Mouse (Mus musculus) heart, embryonic 15.5 days (tissue): ENCODE data around the gene Lhx5. TPM values are rescaled to one million over a fixed set of nuclear protein-coding genes. Genes with fewer than 3 reads are reported as not detected.
A peak's percentile ranks its signal among the peaks of the same experiment; 100 is the strongest.

ENCODE experiments used
- ATAC-seq: fragments of 200-750 bp; cut with Nextera tagmentation; replicated peaks from 2 replicates; pipeline ENCODE4 v1.8.0; 2017; ENCODE audit warnings: low read depth, moderate TSS enrichment; ENCODE audit not compliant: insufficient number of reproducible peaks, insufficient read depth, low FRiP score
- H3K27ac ChIP-seq: fragments of 300-500 bp; sonication (generic); 2 replicates; pipeline ENCODE4 v1.5.1; 2015; ENCODE audit warnings: mild to moderate bottlenecking, inconsistent platforms
- H3K27me3 ChIP-seq: fragments of 300-500 bp; sonication (generic); 2 replicates; pipeline ENCODE4 v1.6.1; 2015; ENCODE audit warnings: inconsistent platforms
- H3K36me3 ChIP-seq: fragments of 300-500 bp; sonication (generic); 2 replicates; pipeline ENCODE4 v1.6.1; 2015; ENCODE audit warnings: mild to moderate bottlenecking, inconsistent platforms
- H3K4me1 ChIP-seq: fragments of 300-500 bp; sonication (generic); replicated peaks from 2 replicates; pipeline ENCODE4 v1.6.1; 2015; ENCODE audit warnings: inconsistent platforms
- H3K4me2 ChIP-seq: fragments of 300-500 bp; sonication (generic); 2 replicates; pipeline ENCODE4 v1.6.1; 2015; ENCODE audit warnings: inconsistent platforms, mild to moderate bottlenecking, moderate library complexity
- H3K4me3 ChIP-seq: fragments of 300-500 bp; sonication (generic); 2 replicates; pipeline ENCODE4 v1.5.1; 2015; ENCODE audit warnings: mild to moderate bottlenecking, inconsistent platforms
- H3K9ac ChIP-seq: fragments of 300-500 bp; sonication (generic); 2 replicates; pipeline ENCODE4 v1.6.1; 2015; ENCODE audit warnings: mild to moderate bottlenecking, inconsistent platforms
- H3K9me3 ChIP-seq: fragments of 300-500 bp; sonication (generic); replicated peaks from 2 replicates; pipeline ENCODE4 v1.6.1; 2016; ENCODE audit warnings: inconsistent platforms
- WGBS: fragments of 180-500 bp; shearing (Covaris S2); methylation state at CpG from one replicate; pipeline ENCODE4 v1.1.7; 2015; ENCODE audit warnings: mixed read lengths; 5-methylcytosine and 5-hydroxymethylcytosine counted together
- polyA plus RNA-seq: library from polyadenylated mRNA; unstranded; fragments of >200 nt; fragmentation: Nextera tagmentation; extraction: Ambion mirVana; gene quantifications from 2 replicates; pipeline ENCODE4 v1.2.1, GENCODE M21; 2015

The Lhx5 gene
- polyA plus RNA-seq: not detected in 2 replicates

DNA sequence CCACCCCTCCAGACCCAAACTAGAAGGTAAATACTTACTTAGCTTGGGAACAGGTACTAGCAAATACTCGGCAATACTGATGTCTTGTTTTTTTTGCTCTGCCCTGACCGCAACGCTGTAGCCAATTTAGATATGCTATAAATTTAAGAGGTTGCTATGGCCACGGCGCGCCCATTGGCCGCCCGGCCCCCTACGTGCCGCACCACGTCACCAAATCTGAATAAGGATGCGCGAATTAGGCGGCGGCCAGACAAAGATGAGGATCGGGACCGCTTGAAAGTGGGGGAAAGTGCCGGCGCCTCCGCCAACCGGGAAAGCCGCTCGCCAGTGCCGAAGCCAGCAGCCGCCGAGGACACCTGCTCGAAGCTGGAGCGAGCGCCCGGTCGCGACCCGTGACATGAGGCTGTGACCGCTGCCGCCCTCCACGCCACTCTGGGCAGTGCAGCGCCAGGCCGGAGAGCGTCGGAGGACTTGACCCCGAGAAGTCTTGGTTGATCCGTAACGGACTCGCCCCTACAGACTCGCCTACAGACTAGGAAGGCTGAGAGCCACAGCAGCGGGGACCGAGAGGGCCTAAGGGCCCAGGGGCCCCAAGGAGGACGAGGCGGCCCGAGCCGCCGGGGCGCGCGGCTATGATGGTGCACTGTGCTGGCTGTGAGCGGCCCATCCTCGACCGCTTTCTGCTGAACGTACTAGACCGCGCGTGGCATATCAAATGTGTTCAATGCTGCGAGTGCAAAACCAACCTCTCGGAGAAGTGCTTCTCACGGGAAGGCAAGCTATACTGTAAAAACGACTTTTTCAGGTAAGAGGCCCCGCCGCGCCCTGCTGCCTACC lies at the start of gene Lhx5:
TSS of gene Lhx5 (plus strand) at position 51 of the 837 bp plus-strand sequence.
- no peak within 1 kb of the TSS for H3K27ac ChIP-seq
- WGBS: 1% methylated on average over 69 of the region's 69 CpGs
- no peak for ATAC-seq
- no peaks in the 10 kb centered on the region for H3K36me3 ChIP-seq
- H3K4me1 ChIP-seq: peaks cover 15% of the 10 kb centered on the region; the same call in 1 of the 2 replicates
- peaks cover 99% of the 10 kb centered on the region for H3K27me3 ChIP-seq
- H3K4me2 ChIP-seq: 0 out of 2 replicates have a peak within 1 kb of the TSS, but pooled peaks have one; percentile 21
- no peaks in the 10 kb centered on the region for H3K9me3 ChIP-seq
- H3K4me3 ChIP-seq: peak within 1 kb of the TSS; percentile 20; the same call in 1 of the 2 replicates
- H3K9ac ChIP-seq: no peak within 1 kb of the TSS

DNA sequence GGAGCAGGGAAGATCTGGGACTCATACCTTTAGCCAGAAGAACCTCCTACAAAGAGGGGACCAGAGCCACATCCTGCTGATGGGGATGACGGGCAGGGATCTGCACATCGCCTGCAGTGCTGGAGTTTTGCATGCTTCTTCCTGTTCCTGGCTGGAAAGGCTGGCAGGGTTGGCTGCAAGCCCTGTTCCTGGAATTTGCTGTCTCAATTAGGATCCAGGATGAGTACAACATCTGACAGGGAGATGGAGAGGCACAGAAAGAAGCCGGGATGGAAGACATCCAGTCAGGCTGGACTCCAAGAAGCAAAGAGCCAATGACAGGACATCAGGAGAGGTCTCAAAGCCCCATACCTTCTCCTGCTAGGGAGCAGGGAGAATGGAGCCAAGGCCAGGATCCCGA lies 45.1 kb upstream of the Lhx5 start:
- H3K36me3 ChIP-seq: no peaks in the 10 kb centered on the region
- no peaks in the 10 kb centered on the region for H3K4me1 ChIP-seq
- no peaks in the 10 kb centered on the region for H3K9me3 ChIP-seq
- H3K4me3 ChIP-seq: no peak overlapping the region
- no peak overlapping the region for H3K27ac ChIP-seq
- no peak overlapping the region for H3K4me2 ChIP-seq
- no peak overlapping the region for H3K9ac ChIP-seq
- ATAC-seq: no peak
- H3K27me3 ChIP-seq: peaks cover 26% of the 10 kb centered on the region
- 64% methylated on average over 4 of the region's 4 CpGs for WGBS

DNA sequence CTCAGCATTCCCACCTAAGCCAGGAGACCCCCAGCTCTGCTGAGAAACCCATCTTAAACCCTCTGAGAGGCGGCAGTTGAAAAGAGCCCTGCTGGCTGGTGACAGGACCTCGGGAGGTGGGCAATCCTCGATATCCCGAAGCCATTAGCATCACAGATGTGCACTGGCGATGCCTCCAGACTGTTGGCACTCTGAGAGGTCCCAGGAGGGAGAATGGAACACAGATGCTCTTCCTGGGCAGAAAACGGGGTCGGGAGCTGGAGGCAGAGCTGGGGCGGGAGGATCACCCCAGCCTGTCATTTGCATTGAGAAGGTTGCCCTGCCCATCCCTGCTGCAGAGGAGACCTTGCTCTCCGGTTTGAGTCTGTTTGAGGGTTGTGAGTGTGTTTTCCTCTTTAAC lies 42.7 kb upstream of the Lhx5 start:
- H3K4me1 ChIP-seq: no peaks in the 10 kb centered on the region
- no peaks in the 10 kb centered on the region for H3K9me3 ChIP-seq
- peaks cover 26% of the 10 kb centered on the region for H3K27me3 ChIP-seq
- 39% methylated on average over 9 of the region's 9 CpGs for WGBS
- ATAC-seq: no peak
- H3K27ac ChIP-seq: no peak overlapping the region
- H3K36me3 ChIP-seq: no peaks in the 10 kb centered on the region
- no peak overlapping the region for H3K4me2 ChIP-seq
- no peak overlapping the region for H3K4me3 ChIP-seq
- no peak overlapping the region for H3K9ac ChIP-seq

- Histone ChIP-seq H3K27ac (no peak overlapping the region), H3K4me1 (no peaks in the 10 kb centered on the region), H3K9ac (no peak overlapping the region), H3K27me3 (peaks cover 37% of the 10 kb centered on the region), H3K4me2 (no peak overlapping the region), H3K9me3 (no peaks in the 10 kb centered on the region), H3K4me3 (no peak overlapping the region), H3K36me3 (no peaks in the 10 kb centered on the region)
- WGBS: 65% methylated on average over 2 of the region's 2 CpGs
- ATAC-seq: no peak
Measured at GRCm38 (mm10) chr5:120389973-120390372, 41.5 kb upstream of the Lhx5 start.

- H3K36me3 ChIP-seq: no peaks in the 10 kb centered on the region
- H3K4me3 ChIP-seq: no peak overlapping the region
- ATAC-seq: no peak
- H3K9ac ChIP-seq: no peak overlapping the region
- 27% methylated on average over 24 of the region's 25 CpGs for WGBS
- no peak overlapping the region for H3K27ac ChIP-seq
- H3K27me3 ChIP-seq: peaks cover 62% of the 10 kb centered on the region
- H3K4me2 ChIP-seq: no peak overlapping the region
- H3K9me3 ChIP-seq: no peaks in the 10 kb centered on the region
- no peaks in the 10 kb centered on the region for H3K4me1 ChIP-seq
Measured at GRCm38 (mm10) chr5:120393871-120394667, 37.4 kb upstream of the Lhx5 start.

- Histone ChIP-seq H3K9me3 (no peaks in the 10 kb centered on the region), H3K4me2 (no peak overlapping the region), H3K36me3 (no peaks in the 10 kb centered on the region), H3K27ac (no peak overlapping the region), H3K4me3 (no peak overlapping the region), H3K4me1 (no peaks in the 10 kb centered on the region), H3K27me3 (peaks cover 80% of the 10 kb centered on the region), H3K9ac (no peak overlapping the region)
- WGBS: 2% methylated on average over 13 of the region's 13 CpGs
- ATAC-seq: no peak
Measured at GRCm38 (mm10) chr5:120397988-120398387, 33.5 kb upstream of the Lhx5 start.

- Histone ChIP-seq H3K4me2 (no peak overlapping the region), H3K27ac (no peak overlapping the region), H3K27me3 (peaks cover 50% of the 10 kb centered on the region), H3K36me3 (no peaks in the 10 kb centered on the region), H3K4me1 (no peaks in the 10 kb centered on the region), H3K9ac (no peak overlapping the region), H3K4me3 (no peak overlapping the region), H3K9me3 (no peaks in the 10 kb centered on the region)
- 70% methylated on average over 12 of the region's 12 CpGs for WGBS
- ATAC-seq: no peak
Measured at GRCm38 (mm10) chr5:120404831-120405591, 26.5 kb upstream of the Lhx5 start.

DNA sequence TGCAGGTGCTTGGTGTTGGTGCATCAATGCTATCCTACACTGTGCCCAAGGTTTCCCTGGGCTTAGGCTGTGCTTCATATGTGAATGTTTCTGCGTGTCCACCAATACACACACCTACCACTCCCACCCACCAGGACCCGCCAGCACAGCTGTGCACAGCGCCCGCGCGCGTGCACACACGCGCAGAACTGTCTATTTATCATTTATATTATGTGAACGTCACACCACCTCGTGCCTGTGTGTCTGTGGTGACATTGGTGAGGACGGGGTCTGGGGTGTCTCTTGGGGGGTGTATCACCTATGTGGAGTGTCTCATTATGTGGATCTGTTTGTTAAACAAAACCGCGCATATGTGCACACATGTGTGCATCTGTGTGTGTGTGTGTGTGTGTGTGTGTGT lies 22.6 kb upstream of the Lhx5 start:
- 67% methylated on average over 14 of the region's 14 CpGs for WGBS
- H3K4me1 ChIP-seq: 0 out of 2 replicates have a peak, but pooled peaks cover 2% of the 10 kb centered on the region
- H3K9ac ChIP-seq: no peak overlapping the region
- no peak overlapping the region for H3K27ac ChIP-seq
- peaks cover 56% of the 10 kb centered on the region for H3K27me3 ChIP-seq
- H3K4me3 ChIP-seq: no peak overlapping the region
- H3K36me3 ChIP-seq: no peaks in the 10 kb centered on the region
- H3K4me2 ChIP-seq: no peak overlapping the region
- H3K9me3 ChIP-seq: no peaks in the 10 kb centered on the region; the same call in 1 of the 2 replicates
- ATAC-seq: no peak

- Histone ChIP-seq H3K9ac (no peak overlapping the region), H3K9me3 (no peaks in the 10 kb centered on the region; the same call in 1 of the 2 replicates), H3K4me2 (peak overlapping the region; percentile 29), H3K4me3 (0 out of 2 replicates have a peak overlapping the region, but pooled peaks have one; percentile 11), H3K27me3 (peaks cover 59% of the 10 kb centered on the region), H3K27ac (no peak overlapping the region), H3K36me3 (no peaks in the 10 kb centered on the region), H3K4me1 (0 out of 2 replicates have a peak, but pooled peaks cover 2% of the 10 kb centered on the region)
- WGBS: 3% methylated on average over 41 of the region's 41 CpGs
- no peak for ATAC-seq
Measured at GRCm38 (mm10) chr5:120409385-120410378, 21.8 kb upstream of the Lhx5 start.

DNA sequence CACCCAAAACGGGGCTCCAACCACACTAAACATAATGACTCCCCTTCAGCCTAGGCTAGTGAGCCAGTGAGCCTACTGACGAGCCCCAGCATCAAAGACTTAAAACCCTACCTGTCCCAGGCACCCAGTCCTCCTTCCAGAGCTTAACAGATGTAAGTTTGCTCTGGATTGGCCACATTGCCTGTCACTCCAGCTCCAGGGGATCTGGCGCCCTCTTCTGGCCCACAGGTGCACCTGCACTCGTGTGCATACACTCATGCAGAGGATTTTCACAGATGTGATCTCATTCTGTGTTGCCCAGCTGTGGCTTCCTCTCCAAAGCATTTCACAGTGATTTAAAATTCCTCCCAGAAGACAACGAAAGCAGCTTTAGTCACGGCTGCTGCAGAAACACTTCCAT lies 18.1 kb upstream of the Lhx5 start:
- H3K4me2 ChIP-seq: no peak overlapping the region
- no peaks in the 10 kb centered on the region for H3K36me3 ChIP-seq
- peaks cover 75% of the 10 kb centered on the region for H3K27me3 ChIP-seq
- WGBS: 78% methylated on average over 6 of the region's 6 CpGs
- ATAC-seq: no peak
- H3K4me3 ChIP-seq: no peak overlapping the region
- 0 out of 2 replicates have a peak, but pooled peaks cover 2% of the 10 kb centered on the region for H3K4me1 ChIP-seq
- no peak overlapping the region for H3K27ac ChIP-seq
- no peak overlapping the region for H3K9ac ChIP-seq
- H3K9me3 ChIP-seq: no peaks in the 10 kb centered on the region; the same call in 1 of the 2 replicates
